Mouse (Mus musculus) kidney, adult 2 months (tissue): Measurements from ENCODE around the gene Dync1li1.
A peak's percentile ranks its signal among the peaks of the same experiment; 100 is the strongest.

Source experiments
- CTCF ChIP-seq: fragments of 200-500 bp; conservative IDR thresholded peaks from 2 replicates; pipeline ENCODE4 v1.5.1; 2011; ENCODE audit warnings: low read depth, mild to moderate bottlenecking, control low read depth, low read length, moderate library complexity, mixed read lengths; ENCODE audit not compliant: insufficient read depth, insufficient read length
- POLR2A ChIP-seq: fragments of 200-500 bp; IDR thresholded peaks from one replicate; pipeline ENCODE4 v1.6.1; 2011; ENCODE audit warnings: low read depth, low read length, control low read depth

DNA sequence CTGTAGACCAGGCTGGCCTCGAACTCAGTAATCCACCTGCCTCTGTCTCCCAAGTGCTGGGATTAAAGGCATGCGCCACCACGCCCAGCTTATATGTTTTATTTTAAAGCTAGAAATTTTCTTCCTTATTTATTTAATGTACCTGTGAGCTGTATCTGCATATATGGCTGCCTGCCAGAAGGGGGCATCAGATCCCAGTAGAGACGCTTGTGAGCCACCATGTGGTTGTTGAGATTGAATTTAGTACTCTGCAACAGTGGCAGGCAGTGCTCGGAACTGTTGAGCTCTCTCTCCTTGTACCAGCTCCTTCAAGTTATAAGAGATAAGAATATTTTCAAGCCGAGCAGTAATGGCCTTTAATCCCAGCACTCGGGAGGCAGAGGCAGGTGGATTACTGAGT, 21.8 kb downstream of the Dync1li1 start:
- TF ChIP-seq POLR2A (no peak), CTCF (peak; percentile 49; the same call in 1 of the 2 replicates)
